Mouse (Mus musculus): ENCODE measurements around the gene Slc5a5. TPM values are rescaled to one million over a fixed set of nuclear protein-coding genes. Genes with fewer than 3 reads are reported as not detected.
A peak's percentile ranks its signal among the peaks of the same experiment; 100 is the strongest.

The Slc5a5 gene
- total RNA-seq, 2 experiments from 2014 or later = 0.11 TPM; not detected in 1

DNA sequence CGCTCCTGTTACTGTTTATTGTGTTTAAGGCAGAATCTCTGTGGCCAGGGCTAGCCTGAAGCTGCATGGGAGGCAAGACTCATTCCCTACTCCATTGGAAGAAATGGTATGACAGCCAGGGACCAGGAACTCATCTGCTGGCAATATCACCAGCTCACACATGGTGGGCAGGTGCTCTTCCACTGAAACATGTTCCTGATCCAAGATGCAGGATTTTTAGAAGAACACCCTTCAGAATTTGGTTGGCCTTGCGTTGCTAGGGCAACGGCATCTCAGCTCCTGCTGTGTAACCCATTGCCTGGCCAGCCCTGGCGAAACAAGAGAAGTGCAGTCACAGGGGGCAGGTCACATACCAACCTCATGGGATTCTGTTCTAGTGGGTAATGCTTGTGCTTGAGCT, 13.1 kb downstream of the Slc5a5 start:
- no peak for DNase-seq

DNA sequence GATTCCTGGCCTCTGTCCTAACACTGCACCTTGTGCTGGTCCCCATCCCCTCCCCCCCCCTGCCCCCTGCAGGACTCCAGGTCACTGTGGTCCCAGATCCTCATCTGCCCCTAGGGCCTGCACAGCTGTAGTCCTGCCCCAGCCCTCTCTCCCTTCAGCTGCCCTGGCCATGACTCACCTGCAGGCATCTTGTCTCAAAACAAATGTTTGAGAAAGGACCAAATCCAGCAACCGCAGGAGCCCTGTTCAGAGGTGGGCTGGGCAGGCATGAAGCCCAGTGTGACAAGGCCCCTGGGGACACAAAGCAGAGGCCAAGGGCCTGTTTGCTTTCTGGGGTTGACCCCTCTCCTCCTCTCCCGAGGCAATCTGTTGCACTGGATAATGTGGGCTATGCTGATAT, 14.4 kb downstream of the Slc5a5 start:
- DNase-seq = no peak

DNA sequence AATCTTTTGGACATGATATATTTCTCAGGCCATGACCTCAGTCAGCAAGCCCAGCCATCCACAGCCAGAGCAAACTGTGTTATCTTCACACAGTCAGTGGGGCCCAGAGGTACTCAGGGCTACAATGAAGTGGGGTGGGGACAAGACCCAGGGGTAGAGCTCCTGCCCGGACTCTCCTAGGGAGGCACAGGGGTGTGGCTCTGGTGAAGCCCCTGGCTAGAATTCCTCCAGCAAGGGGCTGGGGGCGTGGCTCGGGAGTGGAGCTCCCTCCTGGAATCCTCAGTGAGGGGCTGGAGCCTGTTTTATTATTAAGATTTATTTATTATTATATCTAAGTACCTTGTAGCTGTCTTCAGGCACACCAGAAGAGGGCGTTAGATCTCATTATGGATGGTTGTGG, 16.2 kb downstream of the Slc5a5 start:
- DNase-seq = no peak

DNA sequence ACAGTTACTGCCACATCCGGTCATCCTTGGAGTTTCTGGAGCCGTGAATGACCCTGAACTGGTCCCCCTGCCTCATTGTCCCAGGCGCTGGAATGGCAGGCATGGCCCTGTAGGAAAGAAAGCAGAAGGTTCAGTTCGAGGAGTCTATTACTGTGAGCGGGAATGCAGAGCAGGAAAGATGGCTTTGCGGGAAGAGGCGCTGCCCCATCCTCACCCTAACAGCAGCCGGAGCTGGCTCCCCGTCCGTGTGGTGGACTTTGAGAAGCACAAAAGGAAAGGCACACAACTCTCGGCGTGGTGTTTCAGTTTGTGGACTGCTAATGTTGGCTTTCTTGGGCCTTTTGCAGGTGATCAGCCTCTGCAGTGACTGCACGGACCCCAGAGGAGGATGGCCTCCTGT, 18.1 kb downstream of the Slc5a5 start:
- DNase-seq = no peak

DNA sequence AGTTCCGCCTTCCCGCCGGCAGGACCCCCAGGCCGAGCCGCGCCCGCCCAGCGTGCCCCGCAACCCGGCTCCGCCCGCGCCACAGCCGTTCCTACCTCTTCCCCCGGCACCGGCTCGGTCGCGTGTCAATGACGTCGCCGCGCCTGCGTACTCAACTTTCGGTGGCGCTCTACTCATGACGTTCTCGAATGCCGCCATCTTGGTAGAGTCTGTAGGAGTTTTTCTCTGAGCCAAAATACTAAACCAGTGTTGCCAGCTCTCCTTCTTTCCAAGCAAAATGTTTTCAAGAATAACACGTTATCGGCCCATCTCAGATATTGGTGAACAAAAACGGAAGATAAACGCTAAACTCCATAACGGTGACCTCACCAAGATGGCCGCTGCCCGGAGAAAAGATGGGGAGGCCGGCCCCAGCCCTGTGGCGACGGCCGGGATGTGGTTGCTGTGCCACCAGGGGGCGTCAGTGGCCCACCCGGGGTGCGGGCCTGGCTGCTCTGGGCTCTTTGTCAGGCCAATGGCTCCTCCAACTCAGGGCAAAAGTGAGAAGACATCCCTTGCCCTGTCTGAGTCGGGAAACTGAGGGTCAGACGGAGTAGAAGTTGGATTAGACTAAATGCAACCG, 19.1 kb downstream of the Slc5a5 start, which contains the start of gene Ccdc124:
TSS of gene Ccdc124 (minus strand) at position 572 of the 622 bp plus-strand sequence.
- DNase-seq = peak; percentile 97

DNA sequence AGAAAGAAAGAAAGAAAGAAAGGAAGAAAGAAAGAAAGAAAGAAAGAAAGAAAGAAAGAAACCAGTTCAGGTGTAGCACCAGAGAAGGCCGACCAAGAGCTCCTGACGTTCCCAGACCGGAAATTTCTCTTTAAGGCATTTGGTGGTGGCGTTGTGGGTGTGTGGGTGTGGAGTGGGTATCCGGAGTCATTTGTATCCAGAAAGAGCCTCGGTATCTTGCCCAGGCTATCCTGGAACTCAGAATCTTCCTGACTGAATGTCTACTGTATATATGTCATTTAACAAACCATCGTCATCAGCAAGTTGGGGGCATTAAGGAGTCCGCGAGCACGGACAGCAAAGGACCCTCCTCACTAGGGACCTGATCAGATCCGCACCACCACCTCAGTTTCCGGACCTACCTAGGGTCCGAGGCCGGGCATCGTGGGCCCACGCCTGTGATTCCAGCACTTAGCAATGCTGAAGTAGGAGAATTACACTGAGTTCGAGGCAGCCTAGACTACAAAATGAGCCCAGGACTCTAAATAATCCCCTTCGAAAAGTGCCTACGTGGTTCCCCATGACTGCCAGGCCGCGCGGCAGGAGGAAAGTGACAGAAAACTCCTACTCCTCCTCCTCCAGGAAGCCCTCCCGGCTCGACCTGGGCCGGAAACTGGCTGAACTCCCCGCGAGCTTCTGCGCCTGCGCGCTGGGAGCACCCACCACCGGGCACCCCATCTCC, 19.8 kb downstream of the Slc5a5 start:
- DNase-seq = no peak

DNA sequence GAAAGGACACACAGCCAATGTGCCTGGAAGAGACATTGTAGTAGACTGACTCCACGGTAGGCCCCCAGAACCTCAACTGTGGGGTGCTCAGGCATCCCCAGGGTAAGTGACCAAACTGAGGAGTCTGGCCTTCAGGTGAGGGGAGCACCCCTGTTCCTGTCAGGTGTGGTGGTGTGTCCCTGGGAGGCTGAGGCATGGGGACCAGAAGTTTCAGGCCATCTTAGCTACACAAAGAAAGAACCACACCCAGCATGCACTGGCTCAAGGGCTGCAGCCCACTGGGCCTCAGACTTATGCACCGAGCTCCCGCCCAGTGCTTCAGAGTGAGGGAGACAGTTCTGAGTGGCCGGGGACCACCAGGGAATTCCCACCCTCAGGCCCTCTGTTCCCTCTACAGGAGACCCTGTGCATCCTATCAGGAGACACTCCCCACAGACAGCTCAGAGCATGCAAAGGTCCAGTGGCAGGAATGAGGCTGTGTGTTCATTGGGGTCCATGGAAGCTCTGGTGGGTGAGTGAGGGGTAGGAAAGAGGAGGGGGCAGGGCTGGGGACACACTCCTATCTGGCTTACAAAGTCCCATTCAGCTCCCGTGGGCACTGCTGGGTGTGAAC, 21.3 kb downstream of the Slc5a5 start:
- no peak for DNase-seq

DNA sequence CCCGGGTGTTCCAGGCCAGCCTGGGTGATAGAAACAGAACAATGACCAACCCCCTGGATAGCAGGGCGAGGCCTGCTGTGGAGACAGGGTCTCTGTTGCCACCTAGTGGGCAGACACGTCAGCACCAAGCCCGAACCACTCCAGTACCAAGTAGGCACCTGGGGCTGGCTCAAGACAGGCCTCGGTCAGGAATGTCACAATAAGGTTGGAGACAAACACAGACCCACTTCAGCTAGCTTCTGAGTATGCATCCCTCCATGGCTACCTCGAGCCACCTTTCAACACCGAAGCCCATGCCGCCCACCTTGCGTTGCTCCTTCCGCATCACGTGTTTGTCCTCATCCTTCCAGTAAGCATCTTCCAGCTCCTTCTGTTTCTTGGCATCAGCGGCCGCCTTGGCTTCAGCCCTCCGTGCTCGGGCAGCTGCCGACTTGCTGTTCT, 22.9 kb downstream of the Slc5a5 start:
- peak; percentile 85 for DNase-seq

DNA sequence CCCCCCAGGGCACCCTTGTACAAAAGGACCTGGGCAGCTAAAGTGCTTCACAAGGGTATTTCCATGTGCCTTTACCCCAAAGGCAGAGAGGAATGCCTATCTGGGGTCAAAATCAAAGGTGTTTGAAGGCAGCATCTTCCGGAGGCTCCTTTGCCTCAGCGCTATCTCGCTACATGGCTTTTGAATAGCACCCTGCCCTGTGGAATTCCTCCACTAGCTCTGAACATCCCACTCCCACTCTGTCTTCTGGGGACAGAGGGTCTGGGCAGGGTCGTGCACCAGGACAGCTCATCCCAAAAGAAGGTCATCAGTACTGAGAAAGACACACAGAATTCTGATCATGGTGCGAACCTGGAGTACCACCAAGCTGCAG, 23.4 kb downstream of the Slc5a5 start:
- no peak for DNase-seq

DNA sequence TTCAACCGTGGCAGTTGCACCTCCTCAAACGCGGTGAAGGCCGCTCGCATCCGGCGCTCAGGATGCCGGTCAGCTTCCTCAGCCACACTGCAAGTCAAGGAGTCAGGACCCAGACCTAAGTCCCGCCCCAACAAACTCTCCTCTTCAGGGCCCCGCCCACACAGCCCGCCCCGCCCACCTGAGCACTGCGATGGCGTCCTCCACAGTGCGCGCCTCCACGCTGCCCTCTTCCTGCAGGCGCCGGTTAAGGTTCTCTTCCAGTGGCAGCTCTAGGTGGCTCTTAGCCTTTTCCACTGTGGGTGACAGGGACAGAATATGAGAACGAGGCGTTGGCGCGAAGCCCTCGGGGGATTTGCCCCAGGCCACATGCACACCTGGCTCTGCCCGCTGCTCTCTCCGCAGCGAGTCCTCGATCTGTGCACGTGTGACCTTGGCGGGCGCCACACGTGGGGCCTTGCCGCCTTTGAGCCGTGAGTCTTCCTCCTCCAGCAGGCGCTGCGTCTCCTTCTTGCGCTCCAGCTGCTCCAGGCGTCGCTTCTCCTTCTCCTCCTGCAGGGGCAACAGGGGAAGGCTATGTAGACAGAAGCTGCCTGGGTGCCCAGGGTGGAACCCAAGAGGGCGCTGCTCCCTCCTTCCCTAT, 23.9 kb downstream of the Slc5a5 start:
- DNase-seq = no peak

DNA sequence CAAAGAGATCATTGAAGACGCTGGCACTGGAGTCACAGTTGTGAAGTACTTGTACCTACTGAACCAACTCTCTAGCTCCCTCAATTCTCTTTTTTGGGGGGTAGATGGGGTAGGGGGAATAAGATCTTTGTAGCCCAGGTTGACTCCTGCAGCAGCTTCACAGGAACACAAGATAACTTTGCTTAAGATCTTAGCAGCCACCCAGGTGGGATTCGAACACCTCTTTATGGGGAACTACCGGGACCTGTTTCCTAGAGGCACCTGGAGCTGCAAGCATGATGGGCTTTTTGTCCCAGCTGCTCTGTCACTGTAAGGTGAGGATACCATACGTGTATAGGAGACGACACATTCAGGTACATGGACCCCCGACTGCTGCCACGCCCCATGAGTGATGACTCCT, 26.0 kb downstream of the Slc5a5 start:
- no peak for DNase-seq

DNA sequence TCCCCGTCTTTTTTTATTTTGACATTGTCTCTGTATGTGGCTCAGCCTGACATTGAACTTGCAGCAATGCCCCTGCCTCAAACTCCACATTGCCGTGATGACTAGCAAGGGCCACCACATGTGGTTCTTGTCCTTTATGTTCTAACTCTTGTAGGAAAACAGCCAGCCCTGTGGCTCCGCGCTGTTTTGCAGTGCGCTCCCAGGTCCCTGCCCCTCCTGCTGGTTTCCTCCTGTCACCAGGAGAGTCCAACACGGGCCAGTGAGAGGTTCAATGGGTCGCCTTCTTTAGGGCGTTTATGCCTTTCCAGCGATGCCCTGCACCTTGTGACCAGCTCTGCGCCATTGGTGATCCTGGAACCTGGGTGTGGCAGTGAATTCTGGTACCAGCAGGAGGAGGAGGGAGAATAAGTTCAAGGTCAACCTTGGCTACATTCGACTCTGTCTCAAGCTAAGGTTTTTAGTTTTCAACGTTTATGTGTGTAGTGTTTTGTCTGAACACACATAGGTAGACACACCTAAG, 26.5 kb downstream of the Slc5a5 start:
- no peak for DNase-seq

DNA sequence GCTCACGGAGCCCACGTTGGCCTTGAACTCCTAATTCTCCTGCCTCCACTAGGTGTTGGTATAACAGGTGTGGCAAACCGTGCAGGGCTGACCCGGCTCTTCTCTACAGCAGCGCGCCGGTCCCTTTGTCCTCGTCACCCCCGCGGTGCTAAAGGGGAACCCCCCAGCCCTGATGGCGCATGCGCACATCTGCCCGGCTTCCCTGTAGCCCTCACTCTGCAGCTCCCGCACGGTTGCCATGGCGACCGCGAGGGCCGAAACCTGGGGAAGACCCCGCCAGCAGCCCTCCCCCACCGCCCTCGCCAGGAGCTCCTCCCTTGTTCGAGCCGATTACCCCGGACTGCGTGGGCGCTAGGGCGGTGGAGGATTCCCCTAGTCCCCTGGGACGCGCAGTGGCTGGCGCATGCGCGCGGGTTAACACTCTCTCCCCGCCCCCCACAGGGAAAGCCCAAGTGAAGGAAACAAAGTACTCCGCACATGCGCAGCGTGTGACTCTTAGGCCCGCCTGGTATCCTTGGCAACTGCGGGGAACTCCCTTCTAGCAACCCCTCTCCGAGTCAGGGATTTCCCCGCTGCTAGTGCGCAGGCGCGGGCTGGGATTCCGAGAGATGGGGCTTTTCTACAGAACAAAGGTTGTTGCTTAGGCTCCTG, 27.1 kb downstream of the Slc5a5 start:
- peak; percentile 99 for DNase-seq

DNA sequence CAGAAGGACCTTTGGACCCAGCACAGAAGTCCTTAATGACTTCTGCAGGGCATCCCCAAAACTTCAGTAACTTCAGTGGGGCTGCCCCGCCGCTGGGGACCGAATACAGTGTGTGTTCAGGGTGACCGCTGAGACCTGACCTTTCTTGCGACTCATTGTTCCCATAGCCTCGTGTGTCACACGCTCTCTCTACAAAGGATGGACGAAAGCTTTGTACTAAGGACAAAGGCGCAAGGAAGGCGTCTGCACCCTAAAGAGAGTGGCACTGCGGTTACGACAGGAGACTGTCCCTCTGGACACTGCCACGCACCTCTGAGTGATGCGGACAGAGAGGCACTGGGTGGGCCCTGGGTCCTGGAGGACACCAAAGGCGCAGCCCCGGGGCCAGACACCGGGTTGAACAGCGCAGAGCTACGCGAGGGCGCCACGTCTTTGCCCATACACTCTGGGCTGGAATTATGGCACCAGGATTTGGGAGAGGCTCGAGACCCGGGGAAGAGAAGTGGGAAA, 27.8 kb downstream of the Slc5a5 start:
- DNase-seq = peak; percentile 38

DNA sequence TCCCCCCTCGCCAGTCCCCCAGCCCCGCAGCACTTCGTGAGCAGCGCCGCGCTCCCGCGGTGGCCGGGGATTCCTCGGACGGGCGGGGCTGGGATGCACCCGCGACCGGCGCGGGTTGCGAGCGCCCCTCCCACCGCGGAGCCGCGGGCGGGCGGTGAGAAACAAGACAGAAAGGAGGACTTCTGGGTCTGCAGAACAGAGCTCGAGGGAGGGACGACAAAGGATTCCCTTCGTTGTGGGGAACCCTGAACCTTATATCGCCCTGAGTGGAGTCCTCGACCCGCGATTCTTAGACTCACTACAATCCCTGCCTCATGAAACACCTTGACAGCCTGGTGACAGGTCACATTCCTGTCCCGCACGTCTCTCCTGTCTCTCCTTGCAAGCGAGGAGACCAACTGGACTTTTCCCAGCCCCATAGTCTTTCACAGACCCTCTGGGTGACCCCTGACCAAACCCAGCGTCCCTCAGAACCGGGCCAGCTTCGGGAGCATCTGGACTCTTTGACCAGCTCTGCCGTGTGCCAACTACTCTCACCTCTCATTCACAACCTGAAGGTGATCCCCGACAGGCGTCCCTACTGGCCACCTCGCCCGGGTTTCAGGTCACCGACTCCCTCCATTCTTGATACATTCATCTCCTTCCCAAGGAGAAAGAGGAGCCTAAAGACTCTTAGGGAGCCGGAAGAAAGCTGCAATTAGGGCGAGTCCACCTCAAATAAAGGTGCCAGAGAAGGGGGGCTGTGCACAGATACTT, 28.4 kb downstream of the Slc5a5 start:
- DNase-seq = peak; percentile 40

DNA sequence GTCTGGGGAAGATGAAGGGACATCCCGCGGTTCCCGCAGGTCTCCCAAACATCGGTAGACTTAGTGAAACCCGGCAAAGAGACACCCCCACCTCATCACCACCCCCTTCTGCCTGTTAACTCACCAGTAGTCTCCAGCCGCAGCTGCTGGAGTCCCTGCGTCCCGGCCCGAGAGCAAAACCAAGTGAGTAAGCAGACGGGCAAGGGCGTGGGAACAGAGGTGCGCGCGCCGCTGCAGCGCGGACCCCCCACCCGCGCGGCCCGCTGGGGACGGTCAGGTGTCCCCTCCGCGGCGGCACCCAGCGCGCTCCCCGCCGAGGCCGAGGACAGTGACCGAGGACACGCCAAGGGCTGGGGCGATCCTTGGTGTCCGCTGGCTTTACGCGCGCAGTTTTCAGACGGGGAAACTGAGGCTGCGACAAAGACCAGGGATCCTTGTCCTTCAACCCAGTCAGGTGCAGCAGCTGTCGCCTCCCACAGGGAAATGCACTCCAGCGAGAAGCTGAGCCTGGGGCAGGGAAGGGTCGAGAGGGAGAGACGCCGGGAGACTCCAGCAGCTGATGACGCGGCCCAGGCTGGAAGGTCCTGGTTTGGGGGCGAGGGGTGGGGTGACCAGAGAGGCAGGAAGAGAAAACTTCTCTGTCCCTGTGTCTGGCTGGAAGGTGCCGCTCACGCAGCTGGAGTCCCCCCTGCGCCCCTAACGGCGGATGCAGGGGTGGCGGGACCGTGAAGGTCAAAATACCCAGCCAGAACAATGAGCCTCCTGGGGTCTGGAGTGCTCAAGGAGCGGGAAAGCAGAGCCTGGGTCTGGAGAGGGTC, 29.5 kb downstream of the Slc5a5 start, which contains the start of gene Kcnn1:
TSS of gene Kcnn1 (minus strand) at position 435 of the 818 bp plus-strand sequence.
- peak; percentile 48 for DNase-seq

DNA sequence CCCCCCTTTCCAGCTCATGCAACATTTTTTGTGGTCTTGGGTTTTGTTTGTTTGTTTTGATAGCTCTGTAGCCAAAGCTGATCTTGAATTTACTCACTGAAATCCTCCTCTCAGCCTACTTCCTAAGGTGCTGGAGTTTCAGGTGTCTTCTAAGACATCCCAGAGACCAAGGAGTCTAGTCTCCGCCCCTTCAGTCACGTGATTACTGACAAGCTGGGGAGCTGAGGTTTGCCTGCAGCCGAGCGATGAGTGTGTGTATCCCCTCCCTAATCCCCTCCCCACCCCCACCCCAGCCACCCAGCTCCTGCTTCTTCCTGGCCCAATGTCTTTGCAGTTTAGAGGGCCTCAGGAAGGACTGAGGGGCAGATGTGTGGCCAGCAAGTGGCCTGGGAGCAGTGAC, 35.0 kb downstream of the Slc5a5 start:
- no peak for DNase-seq

DNA sequence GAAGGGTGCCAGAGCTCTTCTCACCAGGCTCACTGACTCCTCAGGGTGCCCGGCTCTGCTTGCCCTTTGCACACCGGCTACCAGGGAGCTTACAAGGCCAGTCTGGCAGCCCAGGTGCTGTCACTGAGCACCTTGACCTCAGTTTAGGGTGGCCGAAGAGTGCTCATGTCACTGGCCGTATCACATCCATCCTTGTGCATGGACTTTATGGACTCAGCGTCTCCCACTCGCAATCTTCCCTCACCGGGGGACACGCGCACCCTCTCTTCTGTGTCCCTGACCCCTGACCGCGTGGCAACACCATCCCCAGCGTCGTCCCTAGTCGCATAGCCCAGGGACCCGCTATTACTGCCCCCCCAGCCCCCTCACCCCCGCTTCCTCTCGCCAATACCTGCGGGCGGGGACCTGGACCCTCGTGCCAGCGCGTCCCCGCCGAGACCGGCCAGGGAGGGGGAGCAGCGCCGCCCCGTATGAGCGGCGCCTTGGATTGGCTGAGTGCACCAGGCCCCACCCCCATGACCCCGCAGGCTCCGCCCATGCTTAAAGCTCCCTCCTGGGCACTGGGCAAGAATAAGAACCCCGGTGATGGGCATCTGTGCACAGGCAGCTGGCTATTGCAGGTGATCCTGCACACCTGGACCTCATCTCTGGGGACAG, 35.9 kb downstream of the Slc5a5 start:
- DNase-seq = peak; percentile 72

DNA sequence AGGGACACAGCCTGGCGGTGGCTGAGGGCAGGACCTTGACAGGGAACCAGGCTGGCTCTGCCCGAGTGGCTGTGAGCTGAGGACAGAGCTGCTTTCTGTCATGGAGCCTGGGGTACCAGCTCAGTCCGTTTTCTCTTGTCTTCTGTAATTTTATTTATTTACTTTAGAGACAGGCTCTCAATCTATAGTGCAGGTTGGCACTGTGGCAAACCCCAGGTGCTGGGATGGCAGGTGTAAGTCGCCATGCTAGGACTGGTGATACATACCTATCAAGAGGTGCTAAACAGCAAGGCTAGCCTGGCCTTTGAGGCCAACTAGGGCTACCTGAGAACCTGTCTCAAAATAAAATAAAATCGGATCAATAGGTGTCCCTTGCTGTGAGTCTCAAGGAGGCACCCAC, 36.5 kb downstream of the Slc5a5 start:
- DNase-seq = no peak

DNA sequence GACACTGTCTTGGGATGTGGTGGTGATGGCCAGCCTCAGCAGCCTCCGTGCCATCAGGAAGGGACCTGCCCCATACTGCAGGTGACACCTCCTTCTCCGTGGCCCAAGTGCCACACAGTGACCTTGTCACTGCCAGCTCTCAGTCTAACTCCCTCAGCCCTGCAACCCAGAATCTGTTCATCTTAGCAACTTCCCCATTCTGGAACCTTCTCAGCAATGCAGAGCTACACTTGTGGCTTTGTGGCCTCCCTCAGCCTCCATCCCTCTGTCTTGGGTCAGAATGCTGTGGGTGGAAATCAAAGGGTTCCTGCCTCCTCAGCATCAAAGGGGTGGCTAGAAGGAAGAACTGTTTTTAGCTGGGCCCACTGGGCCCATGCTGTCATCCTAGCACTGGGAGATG, 38.7 kb downstream of the Slc5a5 start:
- DNase-seq = no peak
